Mouse (Mus musculus): ENCODE measurements at regions not wholly inside any gene's neighbourhood (a gene's known extent, or its start where the extent isn't known, plus 50 kb on each side); places are given as distances from the start of the nearest gene placed in this dataset.
"Not testable (repeated sequence)": the region's sequence is repeated elsewhere in the genome, so short reads cannot be mapped to it uniquely, and the experiment has no call there.

- peak; percentile 41; the same call in 1 of the 2 replicates for ATAC-seq (ENCODE audit: low TSS enrichment)
These were observed 50.7 kb downstream of the H2al2a start for GRCm38 (mm10) chr2:17946047-17946446.

DNA sequence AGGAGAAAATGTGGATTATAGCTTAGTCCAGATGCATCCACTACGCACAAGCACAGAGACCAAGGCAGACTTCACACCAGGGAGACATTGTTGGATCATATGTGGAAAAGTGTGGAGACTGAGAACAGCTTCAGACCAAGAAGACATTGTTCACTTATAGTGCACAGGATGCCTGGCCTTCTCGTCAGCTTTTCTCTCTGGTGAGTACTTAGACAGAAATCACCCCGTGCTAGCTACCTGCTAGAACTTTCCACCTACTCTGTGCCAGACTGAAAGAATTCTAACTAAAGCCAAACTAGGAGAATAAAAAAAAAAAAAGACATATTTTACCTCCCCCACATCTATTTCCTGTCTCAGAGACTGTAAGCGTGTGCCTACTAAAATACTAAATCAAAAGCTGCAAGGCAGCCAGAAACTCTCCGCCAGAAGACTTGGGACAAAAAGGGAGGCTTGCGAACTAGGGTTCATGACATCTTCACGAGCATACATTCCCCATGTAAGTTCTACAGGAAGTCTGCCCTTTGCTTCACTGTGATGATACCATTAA is 51.3 kb downstream of the H2al2a start:
- ATAC-seq (ENCODE audit: low TSS enrichment): peak; percentile 69

DNA sequence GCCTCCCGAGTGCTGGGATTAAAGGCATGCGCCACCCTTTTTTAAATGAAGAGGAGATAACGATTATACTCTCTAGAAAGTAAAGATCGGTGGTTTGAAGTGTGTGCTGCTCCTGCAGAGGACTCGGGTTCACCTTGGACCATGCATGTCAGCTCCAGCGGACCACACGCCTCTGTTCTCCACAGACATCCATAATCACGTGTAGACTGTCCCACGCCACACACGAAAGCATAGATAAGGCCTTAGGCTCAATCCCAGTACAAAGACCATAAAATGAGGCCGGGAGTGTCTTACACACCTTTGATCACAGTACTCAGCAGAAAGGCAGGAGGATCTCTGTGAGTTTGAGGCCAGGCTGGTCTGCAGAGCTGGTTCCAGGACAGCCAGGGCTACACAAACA is 53.3 kb downstream of the H2al2a start:
- no peak for ATAC-seq (ENCODE audit: low TSS enrichment)

DNA sequence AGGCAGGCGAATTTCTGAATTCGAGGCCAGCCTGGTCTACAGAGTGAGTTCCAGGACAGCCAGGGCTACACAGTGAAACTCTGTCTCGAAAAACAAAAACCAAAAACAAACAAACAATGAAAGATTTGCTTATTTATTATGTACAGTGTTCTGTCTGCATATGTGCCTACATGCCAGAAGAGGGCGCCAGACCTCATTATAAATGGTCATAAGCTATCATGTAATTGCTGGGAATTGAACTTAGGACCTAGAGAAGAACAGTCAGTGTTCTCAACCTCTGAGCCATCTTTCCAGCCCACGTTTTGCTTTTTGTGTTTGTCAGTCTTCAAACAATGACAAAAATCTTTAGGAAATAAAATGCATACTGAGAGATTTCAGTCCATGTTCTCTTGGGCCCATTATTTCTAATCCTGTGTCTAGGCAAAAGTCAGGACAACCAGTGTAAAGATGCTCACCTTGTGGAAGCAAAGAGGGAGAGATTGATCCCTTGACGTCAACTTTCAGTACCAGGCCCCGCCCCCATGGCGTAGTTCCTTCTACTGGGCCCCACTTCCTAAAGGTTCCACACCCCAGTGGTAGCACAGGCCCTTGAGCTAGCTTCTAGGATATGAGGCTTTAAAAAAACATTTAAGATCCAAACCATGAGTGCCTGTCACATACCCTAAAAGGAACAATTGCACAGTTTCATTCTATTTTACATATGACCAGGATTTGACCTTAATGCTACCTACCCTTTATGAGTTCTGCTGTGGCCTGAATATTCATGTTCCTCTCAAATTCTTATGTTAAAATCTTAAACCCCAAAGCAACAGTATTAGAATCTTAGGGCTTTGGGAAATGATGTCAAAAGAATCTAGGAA is 54.0 kb downstream of the H2al2a start:
- no peak for ATAC-seq (ENCODE audit: low TSS enrichment)

DNA sequence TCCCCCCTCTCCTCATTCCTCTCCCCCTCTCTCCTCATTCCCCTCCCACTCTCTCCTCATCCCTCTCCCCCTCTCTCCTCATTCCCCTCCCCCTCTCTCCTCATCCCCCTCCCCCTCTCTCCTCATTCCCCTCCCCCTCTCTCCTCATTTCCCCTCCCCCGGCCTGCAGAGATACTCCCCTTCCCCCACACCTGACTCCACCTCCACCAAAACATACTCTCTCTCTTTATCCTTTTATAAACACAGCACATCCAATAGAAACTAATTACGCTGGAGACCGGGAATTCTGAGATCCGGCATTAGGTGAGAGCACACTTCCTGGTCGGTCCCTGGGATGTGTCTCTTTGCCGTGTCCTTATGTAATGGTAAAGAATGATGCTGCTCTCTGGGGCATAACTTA is 54.8 kb downstream of the H2al2a start:
- no peak for ATAC-seq (ENCODE audit: low TSS enrichment)

DNA sequence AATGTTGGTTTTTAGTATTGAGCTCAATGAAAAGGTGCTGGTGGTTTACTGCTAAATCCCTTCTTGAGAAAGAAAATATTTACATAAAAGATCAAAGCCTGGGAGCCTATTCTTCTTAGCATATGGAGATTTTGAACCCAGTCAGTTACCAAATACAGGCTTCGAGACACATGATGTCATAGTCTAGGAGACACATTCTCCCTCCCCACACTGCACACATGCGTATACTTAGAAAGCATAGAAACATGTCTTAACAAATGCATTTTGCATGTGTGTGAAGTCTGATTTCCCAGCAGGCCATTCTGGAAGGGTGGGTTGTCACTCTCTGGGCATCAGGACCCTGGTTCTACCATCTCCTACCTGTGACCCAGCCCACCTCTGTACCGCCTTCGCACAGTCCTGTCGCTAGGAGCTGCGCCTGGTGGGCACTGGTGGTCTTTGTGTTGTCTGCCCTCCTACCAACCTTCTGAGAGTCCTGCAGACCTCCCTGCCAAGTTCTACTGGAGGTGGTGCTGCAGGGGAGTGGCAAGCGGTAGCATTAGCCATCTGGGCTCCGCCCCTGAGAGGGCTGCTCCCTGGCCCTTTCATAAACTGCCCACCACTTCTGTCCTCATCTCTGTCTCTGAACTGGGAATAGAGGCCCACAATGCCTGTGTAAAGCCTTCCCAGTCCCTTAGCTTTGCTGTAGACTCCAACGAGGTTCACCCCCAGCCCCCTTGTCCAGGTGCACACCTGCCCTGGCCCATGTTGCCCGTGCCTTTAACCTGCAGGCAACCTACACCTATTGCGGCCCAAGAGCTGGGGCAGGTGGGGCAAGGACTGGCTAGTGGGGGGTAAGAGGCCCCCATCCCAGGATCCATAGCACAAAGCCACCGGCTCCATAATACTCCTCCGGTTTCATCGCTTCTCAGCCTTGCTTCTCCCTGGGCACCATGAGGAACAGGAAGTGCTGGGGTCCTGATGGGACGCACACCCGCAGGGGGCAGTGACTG is 56.6 kb downstream of the H2al2a start:
- ATAC-seq (ENCODE audit: low TSS enrichment): not testable (repeated sequence)

GRCm38 (mm10) chr2:17939183-17939856 is 57.4 kb downstream of the H2al2a start:
- no peak for ATAC-seq (ENCODE audit: low TSS enrichment)

DNA sequence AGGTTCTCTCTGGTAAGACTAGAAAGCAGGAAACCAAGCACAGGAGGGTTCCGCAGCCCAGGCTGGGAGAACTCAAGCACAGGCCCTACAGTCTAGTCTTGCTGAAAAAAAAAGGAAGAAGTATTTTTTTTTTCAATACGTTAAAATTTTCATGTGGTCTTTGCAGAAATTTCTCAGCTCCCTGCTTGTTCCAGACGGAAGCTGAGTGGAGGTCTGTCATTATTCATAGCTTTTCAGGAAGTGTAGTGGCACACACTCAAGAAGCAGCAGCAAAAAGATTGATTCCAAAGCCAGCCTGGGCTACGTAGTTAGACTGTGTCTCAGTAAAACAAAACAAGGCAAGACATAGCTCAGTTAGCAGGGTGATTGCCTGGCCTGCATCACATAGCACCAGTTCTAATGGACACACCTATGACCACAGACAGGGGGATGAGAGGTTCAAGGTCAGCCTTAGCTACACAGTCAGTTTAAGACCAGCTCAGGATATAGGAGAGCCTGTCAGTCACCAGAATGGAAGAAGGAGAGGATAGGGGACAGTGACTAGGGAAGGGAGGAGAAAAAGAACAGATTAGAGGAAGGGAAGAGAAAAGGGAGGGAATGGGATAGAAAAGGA is 60.1 kb downstream of the H2al2a start:
- ATAC-seq (ENCODE audit: low TSS enrichment): no peak

DNA sequence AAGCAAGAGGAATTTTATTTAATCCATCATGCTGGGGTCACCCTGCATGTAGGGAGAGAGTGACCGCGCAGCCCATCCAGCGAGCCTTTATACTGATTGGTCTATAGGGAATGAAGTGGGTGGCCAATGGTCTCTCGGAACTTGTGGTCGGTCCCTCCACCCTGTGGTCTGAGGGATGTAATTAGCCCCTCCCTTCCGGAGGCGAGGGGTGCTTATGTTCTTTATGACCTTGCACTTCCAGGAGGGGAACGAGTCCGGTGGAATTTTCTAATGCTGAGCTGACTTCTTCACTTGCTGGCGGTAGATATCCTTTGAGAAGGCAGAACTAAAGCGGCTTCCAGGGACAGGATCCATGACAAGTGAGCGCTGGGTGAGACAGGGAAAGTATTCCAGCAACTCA is 60.8 kb downstream of the H2al2a start:
- ATAC-seq (ENCODE audit: low TSS enrichment): no peak

- no peak for ATAC-seq (ENCODE audit: low TSS enrichment)
These were observed 61.3 kb downstream of the H2al2a start for GRCm38 (mm10) chr2:17935466-17935865.

GRCm38 (mm10) chr2:17934610-17935009 is 62.1 kb downstream of the H2al2a start:
- no peak for ATAC-seq (ENCODE audit: low TSS enrichment)

GRCm38 (mm10) chr2:17932932-17933790 is 63.6 kb downstream of the H2al2a start:
- ATAC-seq (ENCODE audit: low TSS enrichment): no peak

DNA sequence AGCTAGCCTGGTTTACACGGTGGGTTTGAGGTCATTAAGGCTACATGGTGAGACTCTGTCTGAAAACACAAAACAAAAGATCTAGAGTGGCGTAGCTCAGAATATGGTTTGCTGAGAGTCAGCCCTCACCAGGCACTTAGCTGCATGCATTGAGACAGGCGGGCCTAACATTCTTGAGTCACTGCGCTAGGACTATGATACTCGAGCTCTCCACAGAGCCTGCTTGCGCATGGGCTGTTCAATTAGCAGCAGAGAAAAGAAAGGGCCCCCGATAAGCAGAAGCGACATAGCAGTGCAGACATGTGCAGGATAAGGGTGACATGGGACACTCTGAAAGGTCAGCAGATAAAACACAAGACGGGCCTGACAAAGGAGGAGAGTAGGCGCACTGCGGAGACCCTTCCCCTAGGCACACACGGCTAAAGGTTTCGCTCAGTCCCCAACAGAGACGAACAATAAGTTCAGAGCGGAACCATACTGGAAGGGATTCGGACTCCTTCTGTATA is 64.3 kb downstream of the H2al2a start:
- no peak for ATAC-seq (ENCODE audit: low TSS enrichment)

DNA sequence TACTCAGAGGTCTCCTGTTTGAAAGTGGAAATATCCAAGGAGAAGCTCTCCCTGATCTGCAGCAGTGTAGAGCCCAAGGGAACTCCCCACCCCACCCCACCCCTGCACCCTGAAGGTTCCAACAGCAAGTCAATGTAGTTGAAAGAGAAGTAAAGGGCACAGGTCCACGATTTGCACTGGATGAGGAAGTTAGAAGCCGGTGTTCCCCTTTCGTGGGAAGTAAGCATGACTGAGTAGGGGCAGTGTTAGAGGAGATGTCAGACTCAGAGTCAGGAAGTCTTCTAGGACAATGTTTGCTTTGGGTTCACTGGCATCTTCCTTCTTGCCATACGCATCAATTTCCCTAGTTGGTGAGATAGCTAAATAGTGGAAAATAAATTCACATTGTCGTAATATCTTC is 64.9 kb downstream of the H2al2a start:
- no peak for ATAC-seq (ENCODE audit: low TSS enrichment)

DNA sequence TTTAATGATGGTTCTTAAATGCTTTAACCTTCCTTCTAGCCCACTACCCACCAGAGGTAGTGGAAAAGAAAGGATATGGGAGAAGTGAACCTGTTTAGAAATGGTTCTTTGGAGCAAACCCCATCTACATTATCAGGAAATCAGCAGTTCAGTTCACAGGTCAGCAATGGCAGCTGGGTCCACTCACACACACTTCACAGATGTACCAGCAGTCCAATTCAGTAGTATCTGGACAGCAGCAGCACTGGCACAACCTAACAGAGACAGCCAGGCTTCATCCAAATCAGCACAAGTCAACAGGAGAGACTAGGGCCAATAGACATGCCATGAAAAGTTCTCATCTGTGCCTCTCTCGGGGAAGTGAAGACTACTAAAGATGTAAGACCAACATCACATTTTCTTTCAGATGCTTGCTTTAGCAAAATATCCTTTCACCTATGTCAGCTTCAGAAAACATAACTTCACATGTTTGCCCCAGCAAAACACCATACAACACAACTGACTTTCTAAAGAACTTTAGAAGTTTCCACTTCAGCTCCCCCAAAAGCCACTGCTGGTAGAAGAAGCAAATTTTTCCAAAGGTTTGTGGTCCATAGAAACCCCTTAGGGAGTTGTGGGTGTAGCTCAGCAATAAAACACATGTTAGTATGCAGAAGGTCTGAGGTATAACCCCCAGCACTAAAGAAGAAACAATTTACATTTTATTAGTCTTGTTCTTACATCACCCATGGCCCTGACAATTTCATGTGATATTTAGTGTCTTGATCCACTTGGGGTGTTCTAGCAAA is 77.7 kb downstream of the H2al2a start:
- no peak for ATAC-seq (ENCODE audit: low TSS enrichment)

DNA sequence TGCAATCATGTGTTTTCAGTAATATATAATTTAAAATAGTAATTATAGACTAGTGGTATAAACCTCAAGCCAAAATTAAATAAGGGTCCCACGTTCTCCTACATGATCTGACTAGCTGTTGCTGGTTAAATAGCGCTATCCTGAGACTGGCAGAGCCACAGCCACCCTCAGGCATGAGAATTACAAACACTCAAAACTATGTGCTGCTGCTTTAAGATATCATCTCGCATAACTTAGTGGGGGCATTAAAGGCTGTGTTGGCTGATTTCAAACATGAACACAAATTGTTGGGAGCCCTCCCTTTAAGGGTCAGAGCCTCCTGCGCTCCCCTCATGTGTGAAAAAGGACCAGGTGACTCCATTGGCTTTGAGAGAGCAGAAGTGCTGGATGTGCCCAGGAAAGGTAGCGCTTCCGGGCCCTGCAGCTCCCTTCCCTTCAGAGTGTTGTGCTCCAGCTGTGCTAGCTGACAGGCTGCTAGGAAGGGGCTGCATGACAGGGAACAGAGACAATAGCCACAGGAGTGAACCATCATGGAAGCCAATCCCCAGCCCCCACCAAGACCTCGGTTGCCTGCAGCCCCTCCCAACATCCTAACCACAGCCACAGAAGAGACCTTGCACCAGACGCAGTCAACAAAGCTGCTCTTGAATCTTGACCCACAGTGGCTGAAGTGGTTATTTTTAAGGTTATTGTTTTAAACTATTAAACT is 79.4 kb downstream of the H2al2a start:
- no peak for ATAC-seq (ENCODE audit: low TSS enrichment)

DNA sequence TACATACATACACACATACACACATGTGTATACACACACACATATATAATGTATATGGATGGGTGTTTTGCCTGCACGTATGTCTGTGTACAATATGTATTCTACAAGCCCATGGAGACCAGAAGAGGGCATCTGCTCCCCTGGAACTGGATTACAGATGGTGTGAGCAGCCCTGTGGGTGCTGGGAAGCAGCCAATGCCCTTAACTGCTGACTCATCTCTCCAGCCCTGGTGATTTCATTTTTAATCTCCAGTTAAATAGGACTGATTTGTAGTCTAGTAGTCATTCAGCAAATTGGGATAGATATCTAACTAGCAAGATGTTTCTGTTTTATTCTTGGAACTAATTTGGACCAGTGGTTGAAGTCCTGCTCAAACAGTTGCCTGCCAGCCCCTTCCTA is 94.1 kb downstream of the H2al2a start:
- peak; percentile 41; the same call in 1 of the 2 replicates for ATAC-seq (ENCODE audit: low TSS enrichment)

DNA sequence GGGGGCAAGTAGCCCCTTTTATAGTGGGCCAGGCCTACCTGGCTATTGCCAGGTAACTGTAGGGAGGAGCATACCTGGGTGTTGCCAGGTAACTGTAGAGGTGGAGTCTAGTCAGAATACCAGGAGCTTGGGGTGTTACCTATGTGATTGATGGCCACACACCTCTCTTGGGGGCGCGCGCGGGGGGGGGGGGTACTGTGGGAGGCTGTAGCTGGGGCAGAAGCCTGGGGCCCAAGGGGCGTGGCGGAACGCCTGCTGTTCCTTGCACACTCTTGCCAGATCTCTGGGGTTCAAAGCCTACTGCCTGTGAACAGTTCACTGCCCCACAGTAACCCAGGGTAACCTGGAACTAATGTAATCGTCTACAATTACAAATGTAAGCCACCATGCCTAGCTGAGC is 96.6 kb downstream of the H2al2a start:
- no peak for ATAC-seq (ENCODE audit: low TSS enrichment)

DNA sequence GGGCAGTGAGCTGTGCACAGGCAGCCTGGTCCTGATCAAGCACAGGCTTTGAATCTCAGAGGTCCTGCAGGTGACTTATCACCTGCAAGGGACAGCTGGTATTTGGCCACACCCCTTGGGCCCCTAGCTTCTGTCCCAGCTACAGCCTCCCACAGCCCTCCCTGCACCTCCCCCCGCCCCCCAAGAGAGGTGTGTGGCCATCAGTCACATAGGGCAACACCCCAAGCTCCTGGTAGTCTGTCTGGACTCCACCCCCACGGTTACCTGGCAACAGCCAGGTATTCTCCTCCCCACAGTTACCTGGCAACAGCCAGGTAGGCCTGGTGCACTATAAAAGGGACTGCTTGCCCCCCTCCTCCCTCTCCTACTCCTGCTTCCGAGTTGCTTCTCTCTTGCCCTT is 98.0 kb downstream of the H2al2a start:
- no peak for ATAC-seq (ENCODE audit: low TSS enrichment)

Data from frontal cortex, adult (tissue).